Mouse (Mus musculus) fat pad, adult 2 months (tissue): Measurements from ENCODE around the gene Ankrd6.

Experiments
- DNase-seq: peaks from one replicate; pipeline ENCODE4 v3.0.0-alpha.2; 2011; ENCODE audit warnings: low read depth, low spot score; ENCODE audit errors: extremely low read depth

Ankrd6 gene

GRCm38 (mm10) chr4:32862751-32863446, 87.7 kb downstream of the Ankrd6 start:
- no peak for DNase-seq

GRCm38 (mm10) chr4:32862011-32862750, 88.5 kb downstream of the Ankrd6 start:
- DNase-seq: no peak

GRCm38 (mm10) chr4:32860184-32860965, 90.3 kb downstream of the Ankrd6 start:
- DNase-seq: no peak

GRCm38 (mm10) chr4:32855580-32855979, 95.1 kb downstream of the Ankrd6 start:
- DNase-seq: no peak

DNA sequence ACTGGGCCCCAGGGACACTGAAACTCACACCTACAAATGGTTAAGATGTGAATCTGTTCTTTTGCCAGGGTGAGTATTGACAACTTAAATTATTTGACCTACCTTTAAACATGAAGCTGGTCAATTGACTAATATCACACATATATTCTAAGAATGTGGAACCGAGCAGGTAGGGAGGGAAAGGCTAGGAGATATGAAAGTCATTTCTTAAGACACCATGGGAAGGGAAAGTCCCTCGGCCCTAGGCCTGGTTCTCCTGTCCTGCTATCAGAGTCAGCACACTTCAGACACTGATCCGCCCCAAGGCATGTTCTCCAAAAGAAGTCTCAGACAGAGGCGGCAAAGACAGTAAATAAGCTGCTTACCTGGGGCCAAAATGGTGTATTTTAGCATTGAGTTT, 95.7 kb downstream of the Ankrd6 start:
- no peak for DNase-seq

GRCm38 (mm10) chr4:32853609-32854188, 96.9 kb downstream of the Ankrd6 start:
- no peak for DNase-seq

- DNase-seq: no peak
These were observed 97.8 kb downstream of the Ankrd6 start for GRCm38 (mm10) chr4:32852819-32853218.

DNA sequence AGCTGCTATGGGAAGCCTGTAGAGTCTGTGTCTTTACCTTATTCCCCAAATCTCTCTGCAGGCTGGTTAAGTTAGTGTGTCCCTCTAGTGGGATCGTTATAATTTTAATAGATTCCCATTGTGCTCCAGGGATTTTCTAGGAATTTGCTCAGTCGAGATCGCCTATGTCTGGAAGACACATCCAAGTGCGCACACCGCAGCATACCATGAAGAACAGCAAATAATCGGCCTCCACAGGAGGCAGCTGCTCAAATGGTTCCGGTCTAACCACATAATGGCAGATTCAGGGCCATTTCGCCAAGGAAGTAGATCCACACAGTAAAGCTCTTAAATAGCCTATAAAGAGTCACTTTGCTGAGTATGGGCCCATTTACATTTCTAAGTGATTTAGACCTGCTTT, 98.3 kb downstream of the Ankrd6 start:
- DNase-seq: no peak

DNA sequence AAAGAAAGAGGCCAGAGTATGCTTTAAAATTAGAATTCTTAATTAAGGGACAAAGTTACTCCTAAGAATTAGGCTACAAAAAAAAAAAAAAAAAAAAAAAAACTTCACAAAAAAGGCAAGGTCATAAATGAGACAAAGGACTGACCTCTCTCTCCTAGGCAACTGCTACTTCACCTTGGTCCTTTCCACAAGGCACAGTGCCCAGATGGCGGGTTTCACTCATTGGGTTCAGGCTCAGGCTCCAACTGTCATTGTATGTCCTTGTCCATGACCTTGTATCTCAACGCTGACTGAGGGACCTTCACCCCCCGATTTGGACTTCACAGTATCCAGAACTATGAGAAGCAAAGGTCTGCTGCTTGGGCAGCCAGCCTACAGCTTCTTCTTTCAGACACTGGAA, 112.2 kb downstream of the Ankrd6 start:
- DNase-seq: no peak

DNA sequence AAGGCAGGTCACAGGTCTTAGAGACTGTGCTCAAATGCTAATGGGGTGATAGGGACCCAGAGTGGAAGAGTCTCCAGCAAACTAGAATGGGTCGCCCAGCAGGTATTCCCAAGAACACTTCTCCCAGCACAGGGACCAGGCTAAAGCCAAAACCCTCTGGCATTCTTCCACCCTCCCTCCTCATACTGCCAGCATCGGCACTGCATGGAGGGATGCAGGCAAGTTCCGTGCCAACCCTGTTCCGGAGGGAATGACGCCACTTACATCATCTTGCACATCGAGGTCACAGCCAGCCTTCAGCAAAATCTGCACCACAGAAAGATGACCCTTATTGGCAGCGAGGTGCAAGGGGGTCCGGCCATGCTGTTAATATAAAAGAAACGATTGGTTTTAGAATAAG, 114.6 kb downstream of the Ankrd6 start:
- no peak for DNase-seq

- DNase-seq: no peak
These were observed 116.1 kb downstream of the Ankrd6 start for GRCm38 (mm10) chr4:32834541-32834940.

DNA sequence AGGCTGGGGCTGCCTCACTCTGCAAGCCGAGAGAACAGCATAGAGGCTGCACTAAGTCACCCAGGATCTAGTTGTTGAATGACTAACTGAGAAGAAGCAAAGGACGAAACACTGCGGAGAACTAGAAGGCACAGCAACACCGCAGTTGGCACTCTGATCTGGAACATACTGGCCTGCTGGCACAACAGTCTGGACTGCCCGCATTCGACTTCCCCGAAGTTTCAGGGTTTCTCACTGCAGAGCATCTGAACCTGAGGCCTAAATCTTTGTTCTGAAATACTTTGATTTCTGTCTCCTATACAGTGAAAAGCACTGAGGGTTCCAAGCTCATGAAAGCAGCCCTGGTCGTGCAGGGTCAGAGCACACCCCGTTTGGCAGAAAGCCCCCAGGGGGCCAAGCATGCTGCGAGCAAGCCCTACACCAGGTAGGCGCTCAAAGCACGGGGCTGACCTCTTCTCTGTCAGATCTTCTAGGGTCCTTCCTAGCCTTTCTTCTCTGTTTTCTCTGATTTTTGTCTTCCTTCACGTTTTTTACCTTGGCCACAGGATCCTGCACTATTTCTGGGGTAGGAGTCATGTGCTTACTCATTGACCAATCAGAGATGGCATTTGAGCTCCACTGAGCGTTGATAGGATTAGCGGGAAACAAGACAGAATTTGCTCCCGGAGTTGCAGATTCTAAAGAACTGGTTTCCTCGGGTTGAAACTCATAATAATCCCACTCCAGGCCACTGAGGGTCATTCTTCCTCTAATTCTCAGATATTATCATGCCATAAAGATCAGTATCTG, 117.0 kb downstream of the Ankrd6 start:
- DNase-seq: no peak

DNA sequence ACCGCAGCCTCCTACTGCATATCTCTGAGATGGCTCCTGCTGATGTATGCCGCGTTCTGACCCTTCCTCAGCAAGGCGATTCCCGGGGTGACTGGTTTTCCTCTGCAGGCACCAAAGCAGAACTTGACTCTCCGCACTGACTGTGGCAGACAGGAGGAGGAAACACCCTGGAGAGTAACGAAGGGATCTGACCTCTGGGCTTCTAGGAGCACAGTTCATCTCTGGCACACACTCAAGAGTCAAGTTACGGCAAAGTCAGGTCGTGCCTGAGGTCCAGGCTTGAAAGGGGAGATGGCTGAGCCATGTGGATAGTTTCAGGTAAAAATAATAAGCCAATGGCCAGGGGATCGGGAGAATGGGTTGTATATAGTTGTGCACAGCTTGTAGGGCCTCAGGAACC, 121.3 kb downstream of the Ankrd6 start:
- DNase-seq: no peak

DNA sequence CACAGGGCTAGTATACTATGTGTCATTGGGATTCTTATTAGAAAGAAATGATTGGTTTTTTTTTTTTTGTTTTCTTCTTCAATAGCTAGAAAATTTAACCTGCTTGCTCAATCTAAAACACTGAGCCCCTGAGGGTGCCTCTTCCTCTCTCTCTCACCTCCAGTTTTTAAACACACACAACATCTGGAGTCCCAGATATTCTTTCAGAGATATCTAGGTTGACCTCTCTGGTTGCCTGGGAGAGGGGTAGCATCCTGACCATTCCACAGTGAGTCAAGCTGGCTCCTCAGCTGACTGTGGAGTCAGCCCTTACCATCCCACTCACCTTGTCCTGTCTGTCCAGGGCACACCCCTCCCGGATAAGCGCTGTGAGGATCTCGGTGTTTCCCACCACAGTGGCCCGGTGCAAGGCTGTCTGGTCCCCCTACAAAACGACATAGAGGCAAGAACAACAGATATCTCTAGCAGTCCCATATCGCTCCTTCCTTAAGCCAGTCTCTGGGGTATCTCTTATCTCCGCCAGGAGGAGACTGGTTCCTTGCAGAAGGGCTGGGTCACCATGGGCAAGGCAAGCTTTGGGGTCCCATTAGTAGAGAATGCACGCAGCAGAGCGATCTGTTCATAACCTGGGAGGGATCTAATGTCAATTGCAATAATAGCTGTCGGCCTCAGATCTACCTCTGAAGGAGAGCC, 122.1 kb downstream of the Ankrd6 start:
- no peak for DNase-seq

- no peak for DNase-seq
These were observed 123.7 kb downstream of the Ankrd6 start for GRCm38 (mm10) chr4:32826925-32827324.

- no peak for DNase-seq
These were observed 126.4 kb downstream of the Ankrd6 start for GRCm38 (mm10) chr4:32824254-32824653.

DNA sequence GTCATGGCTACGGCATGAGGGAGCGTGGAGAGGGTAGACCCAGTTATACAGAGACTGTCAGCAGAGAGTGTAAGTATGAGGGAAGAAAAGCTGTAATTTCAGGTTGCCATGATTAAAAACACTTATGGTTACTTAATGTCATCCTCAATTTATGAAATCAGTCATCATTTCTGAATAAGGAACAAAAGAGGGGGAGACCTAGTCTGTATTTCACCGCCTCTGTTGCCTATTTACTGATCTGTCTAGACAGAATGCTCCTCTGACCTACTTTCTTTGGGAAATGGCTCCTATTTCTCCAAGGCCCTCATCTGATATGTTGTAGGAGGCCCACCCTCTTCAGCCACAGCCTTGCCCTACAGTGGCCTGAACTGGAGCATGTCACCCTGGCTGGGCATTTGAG, 130.0 kb downstream of the Ankrd6 start:
- DNase-seq: no peak

GRCm38 (mm10) chr4:32817478-32817877, 133.2 kb downstream of the Ankrd6 start:
- DNase-seq: no peak

DNA sequence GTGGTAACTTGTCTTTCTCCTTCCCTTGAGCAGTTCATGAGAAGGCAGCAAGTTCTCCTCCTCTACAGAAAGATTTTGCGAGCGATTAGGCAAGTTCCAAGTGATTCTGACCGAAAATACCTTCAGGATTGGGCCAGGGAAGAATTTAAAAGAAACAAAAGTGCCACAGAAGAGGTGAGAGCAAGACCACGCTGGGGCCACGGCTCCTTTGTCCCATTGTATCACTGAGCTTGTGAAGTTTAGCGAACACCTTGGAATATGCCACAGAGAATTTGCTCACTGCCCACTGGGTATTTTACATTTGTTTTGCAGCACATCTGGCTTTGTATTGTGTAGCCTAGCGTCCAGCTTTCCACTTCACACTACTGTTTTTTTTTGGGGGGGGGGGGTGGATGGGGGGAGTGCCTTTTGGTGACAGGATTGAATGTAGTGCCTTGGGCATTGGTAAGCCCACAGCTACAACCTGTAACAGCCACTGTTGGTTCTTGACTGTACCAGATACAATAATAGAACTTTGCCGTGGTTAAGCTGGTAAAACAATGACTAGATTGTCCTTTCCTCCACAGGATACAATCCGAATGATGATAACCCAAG, 150.0 kb downstream of the Ankrd6 start:
- DNase-seq: no peak
